27 mouse cellular contexts compared by ENCODE assay signal in genomic region chr10:96654079-96654478, GRCm38 (mm10). TPM values are rescaled to one million over a fixed set of nuclear protein-coding genes. Genes with fewer than 3 reads are reported as not detected.
DNase-seq lines count a peak whose midpoint lies in the region; ATAC-seq lines count a peak whose summit lies in the region.
"Had no signal": no experiment of that assay in that cellular context is flagged by ENCODE, and none has a peak within 500 bp of the region (broad histone marks: within the 10 kb centered on the region; RNA-seq: fewer than 3 reads in every experiment).

No protein-coding gene starts in this region.

- no peaks in the 10 kb centered on the region for H3K4me1 ChIP-seq in kidney, embryonic 14.5 days (ENCODE audit: control insufficient read depth, insufficient read depth, low read length)
- H3K4me1 ChIP-seq in lung, embryonic 15.5 days, result peaks cover 16% of the 10 kb centered on the region; the same call in 1 of the 2 replicates
- no peaks in the 10 kb centered on the region for H3K4me1 ChIP-seq in stomach, embryonic 14.5 days (ENCODE audit: control insufficient read depth, insufficient read depth, low read length)
- peaks cover 15% of the 10 kb centered on the region for H3K4me1 ChIP-seq in forebrain, embryonic 13.5 days
- H3K4me1 ChIP-seq: embryonic facial prominence, embryonic 13.5 days had no signal

- no peaks in the 10 kb centered on the region for H3K36me3 ChIP-seq in kidney, embryonic 14.5 days (ENCODE audit: control insufficient read depth, insufficient read depth, low read length)
- H3K36me3 ChIP-seq in lung, embryonic 15.5 days, result no peaks in the 10 kb centered on the region
- no peaks in the 10 kb centered on the region for H3K36me3 ChIP-seq in stomach, embryonic 14.5 days (ENCODE audit: control insufficient read depth, insufficient read depth, low read length)
- H3K36me3 ChIP-seq in forebrain, embryonic 13.5 days (ENCODE audit: poor library complexity, severe bottlenecking), result no peaks in the 10 kb centered on the region
- H3K36me3 ChIP-seq: embryonic facial prominence, embryonic 13.5 days; forebrain, embryonic 10.5 days; hindbrain, embryonic 10.5 days; hindbrain, embryonic 15.5 days; midbrain, embryonic 13.5 days; neural tube, embryonic 13.5 days had no signal

- H3K9me3 ChIP-seq in kidney, embryonic 14.5 days (ENCODE audit: control insufficient read depth, low read length), result no peaks in the 10 kb centered on the region
- no peaks in the 10 kb centered on the region for H3K9me3 ChIP-seq in lung, embryonic 15.5 days
- no peaks in the 10 kb centered on the region for H3K9me3 ChIP-seq in stomach, embryonic 14.5 days (ENCODE audit: control insufficient read depth, low read depth, low read length)
- no peaks in the 10 kb centered on the region for H3K9me3 ChIP-seq in forebrain, embryonic 13.5 days (replicated peaks)
- H3K9me3 ChIP-seq: embryonic facial prominence, embryonic 13.5 days; forebrain, embryonic 10.5 days; hindbrain, embryonic 10.5 days; hindbrain, embryonic 15.5 days; midbrain, embryonic 13.5 days; neural tube, embryonic 13.5 days had no signal

- H3K27me3 ChIP-seq in kidney, embryonic 14.5 days (ENCODE audit: control insufficient read depth, insufficient read depth, low read length), result no peaks in the 10 kb centered on the region
- H3K27me3 ChIP-seq in lung, embryonic 15.5 days, result no peaks in the 10 kb centered on the region
- H3K27me3 ChIP-seq in stomach, embryonic 14.5 days (ENCODE audit: control insufficient read depth, insufficient read depth, low read length), result no peaks in the 10 kb centered on the region
- no peaks in the 10 kb centered on the region for H3K27me3 ChIP-seq in forebrain, embryonic 13.5 days
- H3K27me3 ChIP-seq: embryonic facial prominence, embryonic 13.5 days; hindbrain, embryonic 15.5 days; midbrain, embryonic 13.5 days; neural tube, embryonic 13.5 days; Patski had no signal

- no peak overlapping the region for H3K4me3 ChIP-seq in kidney, embryonic 14.5 days (ENCODE audit: low read length)
- no peak overlapping the region for H3K4me3 ChIP-seq in lung, embryonic 15.5 days
- no peak overlapping the region for H3K4me3 ChIP-seq in stomach, embryonic 14.5 days (ENCODE audit: low read depth, low read length)
- no peak overlapping the region for H3K4me3 ChIP-seq in forebrain, embryonic 13.5 days
- H3K4me3 ChIP-seq: embryonic facial prominence, embryonic 13.5 days; forebrain, embryonic 10.5 days; hindbrain, embryonic 10.5 days; hindbrain, embryonic 15.5 days; midbrain, embryonic 13.5 days; neural tube, embryonic 13.5 days had no signal

- ATAC-seq in kidney, embryonic 14.5 days (ENCODE audit: low FRiP score, low TSS enrichment), result no peak
- no peak for ATAC-seq in lung, embryonic 15.5 days (ENCODE audit: borderline replicate concordance, extremely low read depth, low FRiP score, low TSS enrichment)
- no peak for ATAC-seq in stomach, embryonic 14.5 days (ENCODE audit: insufficient number of reproducible peaks, insufficient read depth, low FRiP score, low read depth)
- no peak for ATAC-seq in forebrain, embryonic 13.5 days
- ATAC-seq: forebrain, embryonic 16.5 days; inflammation-experienced regulatory T-cells, adult 6 months; midbrain, embryonic 13.5 days; Patski had no signal

- no peak overlapping the region for H3K27ac ChIP-seq in kidney, embryonic 14.5 days (ENCODE audit: low read depth, low read length)
- peak overlapping the region; percentile 54 for H3K27ac ChIP-seq in lung, embryonic 15.5 days
- peak overlapping the region; percentile 84; the same call in 1 of the 2 replicates for H3K27ac ChIP-seq in stomach, embryonic 14.5 days (ENCODE audit: low read length)
- H3K27ac ChIP-seq in forebrain, embryonic 13.5 days, result no peak overlapping the region
- H3K27ac ChIP-seq: embryonic facial prominence, embryonic 13.5 days; forebrain, embryonic 10.5 days; hindbrain, embryonic 10.5 days; hindbrain, embryonic 15.5 days; midbrain, embryonic 13.5 days; neural tube, embryonic 13.5 days had no signal

- H3K9ac ChIP-seq in kidney, embryonic 14.5 days (ENCODE audit: low read depth, low read length), result no peak overlapping the region
- H3K9ac ChIP-seq in lung, embryonic 15.5 days, result no peak overlapping the region
- no peak overlapping the region for H3K9ac ChIP-seq in stomach, embryonic 14.5 days (replicated peaks; ENCODE audit: low read depth, low read length)
- no peak overlapping the region for H3K9ac ChIP-seq in forebrain, embryonic 13.5 days
- H3K9ac ChIP-seq: embryonic facial prominence, embryonic 13.5 days; hindbrain, embryonic 15.5 days; midbrain, embryonic 13.5 days; neural tube, embryonic 13.5 days had no signal

- 77% methylated on average over 5 of the region's 5 CpGs for WGBS in kidney, embryonic 14.5 days
- 69% methylated on average over 5 of the region's 5 CpGs for WGBS in lung, embryonic 15.5 days
- 71% methylated on average over 5 of the region's 5 CpGs for WGBS in stomach, embryonic 14.5 days
- 85% methylated on average over 5 of the region's 5 CpGs for WGBS in forebrain, embryonic 13.5 days

- DNase-seq in kidney, adult 9 months, result peak; percentile 55
- no peak for DNase-seq in lung, postnatal 14 days
- no peak for DNase-seq in B cell, adult 2 months
- DNase-seq: adrenal gland, postnatal 25 days; cerebellum, adult 11-12 months; cerebellum, adult 9-11 months; gastrocnemius, postnatal 10 days; heart, postnatal 14 days; kidney, postnatal 10 days; layer of hippocampus, adult 9-11 months; lung, adult 18-20 months; right cerebral cortex, postnatal 4 days; thymus, adult 18-20 months had no signal

- H3K4me2 ChIP-seq in kidney, embryonic 14.5 days (replicated peaks; ENCODE audit: low read depth, low read length), result no peak overlapping the region
- H3K4me2 ChIP-seq in lung, embryonic 15.5 days, result no peak overlapping the region
- H3K4me2 ChIP-seq in stomach, embryonic 14.5 days (replicated peaks; ENCODE audit: low read depth, low read length), result no peak overlapping the region
- no peak overlapping the region for H3K4me2 ChIP-seq in forebrain, embryonic 13.5 days
- H3K4me2 ChIP-seq: embryonic facial prominence, embryonic 13.5 days; hindbrain, embryonic 15.5 days; liver, embryonic 11.5 days; midbrain, embryonic 13.5 days; neural tube, embryonic 13.5 days had no signal

RNA-seq across cellular contexts. Expression of gene Btg1, which starts 37.3 kb away (rescaled TPM):
- polyA plus RNA-seq in kidney, embryonic 14.5 days (2014; fragmentation: Nextera tagmentation; extraction: Ambion mirVana), result 47.3 and 55.9 TPM in 2 replicates
- 53.7 and 59.3 TPM in 2 replicates for polyA plus RNA-seq in lung, embryonic 15.5 days (2015; fragmentation: Nextera tagmentation; extraction: Ambion mirVana)
- polyA plus RNA-seq in stomach, embryonic 14.5 days (2014; fragmentation: Nextera tagmentation; extraction: Ambion mirVana), result 101 and 103 TPM in 2 replicates
- polyA plus RNA-seq in forebrain, embryonic 13.5 days (2015; fragmentation: Nextera tagmentation; extraction: Ambion mirVana), result 52.9 and 55.0 TPM in 2 replicates

Comparison
In these comparisons a context has a peak if more than half of its experiments do, and no peak if none do; other contexts are left out.
1. H3K27ac ChIP-seq: peak in lung, embryonic 15.5 days (single experiment) and stomach, embryonic 14.5 days (single experiment); none in kidney, embryonic 14.5 days (single experiment) and forebrain, embryonic 13.5 days (single experiment).